Mouse (Mus musculus) frontal cortex, adult (tissue): ENCODE measurements around the gene Lin52.

Experiments
- ATAC-seq: cut with Nextera tagmentation; 2 replicates; pipeline ENCODE4 v1.9.2; 2017; ENCODE audit warnings: mild to moderate bottlenecking, moderate library complexity, mixed read lengths; ENCODE audit not compliant: low TSS enrichment

Lin52 gene

DNA sequence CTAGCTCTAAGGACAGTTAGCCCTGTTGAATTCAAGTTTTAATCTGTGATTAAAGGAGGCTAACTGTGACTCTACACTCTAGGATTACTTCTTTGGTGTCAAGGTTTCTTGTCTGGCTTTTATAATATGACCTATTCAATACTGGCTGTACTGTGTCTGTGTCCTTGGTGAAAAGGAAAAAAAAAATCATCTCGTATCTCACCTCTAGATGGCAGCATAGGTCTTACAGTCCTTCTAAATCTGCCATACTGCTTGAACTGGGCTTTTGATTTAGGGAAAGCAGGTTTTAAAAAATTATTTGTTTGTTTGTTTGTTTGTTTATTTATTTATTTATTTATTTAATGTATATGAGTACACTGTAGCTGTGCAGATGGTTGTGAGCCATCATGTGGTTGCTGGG is 17.5 kb downstream of the Lin52 start:
- 0 out of 2 replicates have a peak, but pooled peaks have one; percentile 55 for ATAC-seq

DNA sequence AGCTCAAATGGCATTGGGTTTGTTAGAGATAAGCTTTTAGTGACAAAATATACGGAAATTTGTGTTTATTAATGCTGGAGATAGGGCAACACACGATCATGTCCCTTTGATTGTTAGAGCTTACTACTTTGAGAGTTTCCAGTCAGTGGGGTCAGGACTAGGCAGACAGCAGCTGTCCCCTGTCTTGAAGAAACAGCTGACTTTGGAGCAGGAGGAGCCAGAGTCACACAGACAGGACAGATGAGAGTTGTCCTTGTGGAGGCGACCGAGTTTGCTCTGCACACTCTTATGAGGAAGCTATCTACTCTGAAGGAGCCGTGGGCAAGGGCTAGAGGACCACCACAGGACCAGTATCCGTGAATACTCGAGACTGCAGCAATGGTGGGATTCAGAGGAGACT is 27.7 kb downstream of the Lin52 start:
- no peak for ATAC-seq

DNA sequence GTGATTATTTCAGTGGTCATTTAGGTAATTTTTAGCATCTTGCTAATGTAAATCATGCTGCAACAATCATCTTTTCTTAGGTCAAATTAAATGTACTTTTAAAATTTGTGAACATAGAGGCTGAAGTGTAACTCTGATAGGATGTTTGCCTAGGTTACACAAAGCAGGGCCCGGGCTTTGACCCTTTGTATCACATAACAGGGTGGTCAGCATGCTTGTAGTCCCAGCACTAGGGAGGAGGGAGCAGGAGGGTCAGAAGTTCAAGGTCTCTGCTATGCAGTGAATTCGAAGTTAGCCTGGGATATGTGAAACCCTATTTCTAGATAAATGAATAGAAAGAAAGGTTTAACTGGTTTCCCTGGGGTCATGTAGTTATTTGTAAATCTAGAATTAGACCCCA is 30.0 kb downstream of the Lin52 start:
- ATAC-seq, result no peak

DNA sequence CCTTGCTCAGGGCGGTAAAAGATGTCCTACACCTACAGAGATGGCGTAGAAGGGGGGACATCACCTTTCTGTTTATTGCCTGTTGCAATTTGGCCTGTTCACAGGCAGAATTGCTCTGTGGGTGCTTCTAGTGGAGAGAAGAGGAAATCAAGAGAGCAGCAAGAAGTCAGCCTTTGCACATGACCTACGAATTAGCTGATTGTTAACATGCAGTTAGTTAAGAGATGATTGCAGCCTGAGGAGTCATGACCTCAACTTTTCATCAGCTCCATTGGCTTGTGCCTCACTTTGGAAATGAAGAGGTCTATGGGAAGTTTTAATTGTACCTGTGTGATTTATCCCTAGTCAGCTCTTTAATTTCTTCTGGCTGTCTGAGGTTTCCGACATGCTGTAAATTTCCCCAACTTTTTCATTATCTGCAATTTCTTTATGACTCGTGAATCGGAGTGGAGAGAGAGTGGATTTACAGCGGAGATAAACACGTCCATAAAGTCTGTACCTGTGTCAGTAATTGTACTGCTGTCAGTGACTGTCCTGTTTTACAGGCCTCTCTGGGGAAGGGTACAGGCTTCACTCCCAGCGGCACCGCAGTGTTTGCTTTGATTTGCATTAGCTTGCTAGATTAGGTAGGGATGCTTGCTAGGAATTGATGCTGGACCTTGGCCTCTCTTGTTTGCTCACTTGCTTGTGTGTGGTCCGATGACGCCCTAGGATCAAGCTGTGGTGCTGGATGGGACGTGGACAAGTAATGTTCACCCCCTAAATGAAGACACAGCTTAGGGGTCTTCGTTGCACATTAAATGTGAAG is 31.8 kb downstream of the Lin52 start:
- no peak for ATAC-seq

DNA sequence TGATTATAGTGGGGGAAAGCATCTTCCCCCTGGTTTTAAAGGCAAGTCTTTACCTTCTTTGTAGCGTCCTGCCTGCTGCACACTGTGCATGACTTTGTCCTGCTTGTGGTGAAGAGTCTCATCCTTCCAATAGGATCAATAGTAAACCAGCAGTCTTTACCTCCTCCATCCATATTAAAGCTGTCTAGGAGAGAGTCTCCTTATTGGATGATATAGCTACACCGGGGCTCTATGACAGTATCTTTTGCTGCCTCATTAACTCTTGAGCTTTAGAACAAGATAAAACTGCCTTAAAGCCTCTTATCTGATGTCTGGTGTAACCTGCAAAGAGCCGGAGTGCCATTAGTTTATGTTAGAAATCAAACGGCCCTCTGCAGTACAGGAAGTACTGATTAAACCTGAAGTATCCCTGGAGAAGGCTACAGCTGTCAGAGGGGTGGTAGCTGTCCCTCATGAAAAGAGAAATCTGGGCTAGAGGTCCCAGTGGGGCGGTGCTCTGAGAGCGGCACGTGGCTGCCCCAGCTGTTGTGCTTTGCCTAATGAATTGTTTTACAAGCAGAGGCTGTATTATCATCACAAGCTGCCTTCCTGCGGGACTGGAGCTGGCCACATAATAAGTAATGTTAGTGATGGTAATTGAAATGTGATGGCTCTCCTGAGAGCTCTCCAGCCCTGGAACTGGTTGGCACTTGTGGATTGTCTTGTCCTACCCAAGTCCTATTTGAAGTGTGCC is 36.3 kb downstream of the Lin52 start:
- no peak for ATAC-seq

DNA sequence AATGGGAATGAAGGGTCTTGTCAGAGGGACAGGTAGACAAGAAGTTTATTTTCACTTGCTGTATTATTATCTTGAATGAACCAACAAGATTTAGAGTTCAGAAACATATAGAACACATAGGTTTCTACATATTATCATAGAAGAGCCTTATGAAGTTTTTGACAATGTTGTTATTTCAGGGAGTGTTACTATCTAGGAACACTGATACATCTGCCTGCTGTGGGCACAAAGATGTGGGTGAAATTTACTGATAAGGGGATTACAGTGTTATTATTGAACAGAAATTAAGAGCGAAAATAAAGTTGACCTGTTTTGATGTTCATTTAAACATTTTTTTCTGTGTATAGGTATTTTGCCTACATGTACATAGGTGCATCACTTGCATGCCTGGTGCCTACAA is 45.6 kb downstream of the Lin52 start:
- ATAC-seq, result no peak

DNA sequence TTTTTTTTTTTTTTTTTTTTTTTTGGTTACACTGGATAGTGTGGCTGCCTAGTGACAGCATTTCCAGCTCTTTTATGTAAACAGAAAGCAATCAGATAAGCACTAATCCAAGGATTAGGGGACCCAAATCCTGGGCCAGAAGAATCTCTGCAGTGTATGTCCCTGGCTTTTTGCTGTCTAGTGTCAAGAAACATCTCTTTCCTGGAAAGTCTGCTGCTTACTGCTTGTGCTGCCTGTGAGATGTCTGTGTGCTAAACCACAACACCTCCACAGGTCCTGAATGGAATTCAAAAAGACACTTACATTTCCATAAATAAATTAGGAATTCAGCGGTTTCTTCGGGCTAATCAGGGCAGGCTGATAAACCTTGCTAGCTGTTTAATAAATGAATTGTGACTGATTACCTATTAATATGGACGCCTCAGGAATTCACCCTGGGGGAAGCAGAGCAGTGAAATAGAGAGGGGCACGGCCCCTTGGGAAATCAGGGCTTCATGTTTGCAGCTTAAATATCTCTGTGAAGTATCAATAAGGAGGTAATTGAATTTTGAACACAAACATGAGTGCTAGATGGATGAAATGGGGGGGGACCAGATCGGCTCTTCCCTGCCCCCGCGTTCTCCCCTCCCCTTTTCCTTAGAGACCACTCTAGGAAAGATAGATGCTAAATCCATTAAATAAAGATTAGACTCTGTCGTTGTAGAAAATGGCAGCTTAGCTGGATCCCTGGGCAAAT is 49.5 kb downstream of the Lin52 start:
- no peak for ATAC-seq

DNA sequence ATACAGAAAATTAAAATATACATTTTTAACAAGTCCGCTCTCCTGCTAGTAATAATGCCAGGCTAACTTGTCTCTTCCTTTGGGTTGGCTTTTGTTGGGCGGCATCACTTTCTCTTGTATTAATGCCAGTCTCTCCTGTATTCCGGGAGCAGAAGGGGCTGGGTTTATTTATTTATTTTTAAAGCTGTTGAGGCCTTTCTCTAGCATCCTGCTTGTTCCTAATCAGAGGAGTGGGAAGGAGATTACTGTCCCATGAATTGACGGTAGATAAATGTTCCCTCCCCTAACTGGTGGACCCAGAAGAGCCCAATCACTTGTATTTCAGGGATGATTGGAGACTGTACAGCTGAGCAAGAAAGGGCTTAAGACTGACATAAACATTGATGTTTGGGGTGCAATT is 50.1 kb downstream of the Lin52 start:
- ATAC-seq, result no peak

DNA sequence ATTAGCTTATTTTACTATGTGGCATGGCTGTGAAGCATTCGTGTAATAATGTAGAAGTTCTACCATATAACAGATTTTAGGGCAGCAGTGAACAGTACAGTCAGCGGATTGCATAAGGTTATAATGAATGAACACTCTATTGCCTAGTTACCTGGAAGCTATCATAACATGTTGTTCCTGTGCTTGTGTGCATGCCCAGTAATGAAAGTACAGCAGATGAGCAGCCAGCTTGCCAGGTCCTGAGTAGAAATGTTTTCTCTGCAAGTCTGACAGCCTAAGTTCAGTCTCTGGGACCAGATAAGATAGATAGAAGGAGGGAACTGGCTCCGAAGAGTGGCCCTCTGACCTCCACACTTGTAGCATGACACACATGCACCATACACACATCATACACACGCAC is 55.6 kb downstream of the Lin52 start:
- no peak for ATAC-seq

DNA sequence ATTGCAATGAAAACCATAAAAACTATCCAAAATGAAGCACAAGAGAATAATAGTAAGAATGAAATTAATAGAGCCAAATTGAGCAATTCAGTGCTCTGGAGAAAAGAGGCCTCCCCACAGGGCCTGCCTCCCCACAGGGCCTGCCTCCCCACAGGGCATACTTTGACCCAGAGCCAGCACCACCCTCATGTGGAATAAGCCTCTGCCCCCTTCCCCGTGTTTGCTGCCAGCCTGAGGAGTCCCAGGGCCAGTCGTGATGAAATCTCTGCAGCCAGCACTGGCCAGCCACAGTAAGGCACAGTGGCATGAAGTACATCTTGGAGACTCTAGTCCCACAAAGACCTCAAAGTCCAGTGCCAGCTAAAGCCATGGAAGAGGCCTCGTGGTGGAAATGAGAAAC is 60.8 kb downstream of the Lin52 start:
- no peak for ATAC-seq

DNA sequence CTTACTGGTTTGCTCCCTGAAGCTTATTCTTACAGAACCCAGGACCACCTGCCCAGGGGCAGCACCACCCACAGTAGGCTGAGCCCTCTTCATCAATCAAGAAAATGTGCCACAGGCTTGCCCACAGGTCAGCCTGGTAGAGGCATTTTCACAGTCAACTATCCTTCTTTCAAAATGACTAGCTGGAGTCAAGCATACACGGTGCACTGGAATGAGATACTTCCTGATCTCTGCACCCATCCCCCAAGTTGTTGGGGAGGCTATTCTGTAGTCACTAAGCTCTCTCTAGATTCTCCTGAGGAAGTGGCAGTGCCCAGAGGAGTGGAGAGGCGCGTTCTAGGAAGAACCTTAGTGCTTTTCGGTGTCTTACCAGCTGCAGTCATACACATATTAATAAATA is 64.3 kb downstream of the Lin52 start:
- ATAC-seq, result no peak

DNA sequence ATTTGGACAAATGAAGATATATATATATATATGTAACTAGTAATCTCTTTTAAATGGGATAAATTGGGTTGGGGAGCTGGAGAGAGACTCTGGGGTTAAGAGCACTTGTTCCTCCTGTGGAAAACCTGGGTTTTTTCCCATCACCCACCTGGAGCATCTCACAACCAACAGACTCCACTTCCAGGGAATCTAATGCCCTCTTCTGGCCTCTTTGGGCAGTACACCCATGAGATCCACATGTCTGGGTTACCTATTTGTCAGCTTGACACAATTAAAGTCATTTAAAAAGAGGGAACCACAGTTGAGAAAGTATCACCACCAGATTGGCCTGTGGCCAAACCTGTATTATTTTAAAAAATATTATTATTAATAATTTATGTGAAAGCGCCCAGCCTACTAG is 65.4 kb downstream of the Lin52 start:
- no peak for ATAC-seq

DNA sequence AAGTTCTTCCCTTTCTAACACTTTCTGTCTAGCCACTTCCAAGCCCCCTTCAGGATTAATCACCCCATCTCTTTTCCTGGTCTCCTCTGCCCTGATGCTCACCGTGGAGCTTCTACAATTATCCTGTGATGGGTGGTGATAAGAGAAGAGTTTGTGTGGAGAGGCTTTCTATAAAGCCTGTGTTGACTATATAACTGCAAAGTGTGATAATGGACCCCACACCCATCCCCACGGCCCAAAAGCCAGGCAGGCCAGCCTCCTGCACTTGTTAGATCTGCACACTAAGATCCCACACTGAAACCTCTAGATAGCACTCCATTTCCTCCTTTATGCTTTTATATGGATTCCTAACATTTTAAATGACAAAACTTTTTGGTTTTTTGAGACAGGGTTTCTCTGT is 66.8 kb downstream of the Lin52 start:
- ATAC-seq, result no peak

DNA sequence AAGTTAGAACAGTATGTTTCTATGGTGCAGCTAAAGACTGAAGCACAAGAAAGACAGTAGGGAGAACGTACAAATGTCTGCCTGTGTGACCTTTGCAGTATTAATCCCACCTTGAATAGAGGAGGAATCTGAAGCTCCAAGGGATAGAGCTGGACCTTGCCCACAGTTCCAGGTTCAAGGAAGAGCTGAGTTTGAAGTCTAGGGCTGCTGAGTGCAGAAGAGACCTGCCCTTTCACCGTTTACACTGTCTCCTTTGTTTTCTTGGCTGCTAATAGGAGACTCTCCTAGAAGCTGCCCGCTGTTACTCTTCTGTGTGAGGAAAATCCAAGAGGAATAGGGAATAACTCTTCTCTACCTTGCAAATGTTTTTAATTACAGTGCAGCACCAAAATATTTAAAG is 72.5 kb downstream of the Lin52 start:
- no peak for ATAC-seq

DNA sequence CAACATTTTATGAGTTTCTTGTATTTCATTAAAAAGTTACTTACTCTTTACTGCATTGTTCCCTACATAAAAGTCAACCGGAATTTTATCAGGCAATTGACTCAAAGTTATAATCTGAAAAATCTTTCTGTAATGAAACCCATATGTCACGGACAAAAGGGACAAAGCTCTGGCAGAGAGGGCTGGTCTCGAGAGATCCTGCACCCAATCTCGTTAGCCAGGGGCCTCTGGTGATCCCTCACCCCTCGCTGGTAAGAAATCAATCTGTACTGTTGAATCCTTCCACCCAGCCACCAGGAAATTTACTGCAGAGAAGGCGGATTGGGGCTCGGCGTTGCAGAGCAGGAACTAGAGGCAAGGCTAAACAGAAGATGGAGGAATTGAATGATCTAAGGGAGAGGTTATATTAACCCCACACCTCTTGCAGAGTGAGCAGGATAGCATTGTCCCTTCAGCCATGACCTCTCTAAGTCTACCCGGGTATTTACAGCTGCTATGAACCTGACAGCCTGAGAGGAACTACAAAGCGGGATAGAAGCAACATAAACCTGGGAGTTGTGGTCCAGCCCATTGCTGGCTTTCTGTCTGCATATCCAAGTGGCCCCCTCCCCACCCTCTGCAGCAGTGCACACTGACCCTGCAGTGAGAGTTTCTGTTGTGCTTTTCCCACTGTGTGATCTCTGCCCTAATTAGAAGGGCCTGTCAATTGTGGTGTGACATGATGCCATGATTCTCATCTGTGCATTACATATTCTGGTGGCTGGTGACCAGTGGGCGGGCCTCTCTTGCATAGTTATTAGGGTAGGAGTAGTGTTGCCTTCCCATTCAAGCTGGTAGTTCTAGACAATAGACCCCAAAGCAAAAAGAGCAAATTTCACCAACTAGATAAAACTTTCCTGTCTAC is 73.2 kb downstream of the Lin52 start:
- no peak for ATAC-seq

DNA sequence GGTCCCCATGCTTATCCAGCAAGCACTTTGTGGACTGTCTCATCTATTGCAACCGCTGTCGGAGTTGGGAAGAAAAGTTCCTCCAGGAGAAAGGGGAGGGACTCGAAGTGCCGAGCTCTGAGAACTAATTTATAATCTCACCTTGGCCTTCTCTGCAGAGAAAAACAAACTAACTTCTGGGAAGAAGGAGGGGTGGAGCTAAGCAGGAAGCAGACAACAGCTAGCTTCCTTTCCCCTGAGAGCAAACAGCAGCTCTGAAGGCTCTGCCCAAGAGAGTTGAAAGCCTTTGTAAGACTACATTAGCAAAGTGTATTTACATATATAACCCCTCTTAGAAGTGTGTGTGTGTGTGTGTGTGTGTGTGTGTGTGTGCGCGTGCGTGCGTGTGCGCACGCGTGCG is 74.2 kb downstream of the Lin52 start:
- ATAC-seq, result no peak

DNA sequence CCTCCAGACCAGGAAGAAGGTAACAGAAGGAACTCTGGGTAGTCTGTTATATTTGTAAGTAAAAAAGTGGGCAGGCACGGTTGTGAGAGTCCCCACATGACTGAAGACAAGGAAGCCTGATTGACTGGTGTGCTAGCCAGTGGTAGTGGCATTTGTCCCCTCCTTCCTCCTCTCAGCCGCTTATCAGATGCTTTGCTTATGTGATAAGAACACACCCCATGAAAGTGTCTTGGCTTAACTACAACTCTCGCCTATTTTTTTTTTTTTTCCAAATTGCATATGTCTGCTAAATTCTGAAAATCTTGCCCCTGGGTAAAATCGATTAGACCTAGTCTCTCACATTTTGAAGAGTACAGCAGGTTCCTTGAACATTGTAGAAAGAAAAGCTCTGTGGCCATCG is 79.2 kb downstream of the Lin52 start:
- ATAC-seq, result no peak

DNA sequence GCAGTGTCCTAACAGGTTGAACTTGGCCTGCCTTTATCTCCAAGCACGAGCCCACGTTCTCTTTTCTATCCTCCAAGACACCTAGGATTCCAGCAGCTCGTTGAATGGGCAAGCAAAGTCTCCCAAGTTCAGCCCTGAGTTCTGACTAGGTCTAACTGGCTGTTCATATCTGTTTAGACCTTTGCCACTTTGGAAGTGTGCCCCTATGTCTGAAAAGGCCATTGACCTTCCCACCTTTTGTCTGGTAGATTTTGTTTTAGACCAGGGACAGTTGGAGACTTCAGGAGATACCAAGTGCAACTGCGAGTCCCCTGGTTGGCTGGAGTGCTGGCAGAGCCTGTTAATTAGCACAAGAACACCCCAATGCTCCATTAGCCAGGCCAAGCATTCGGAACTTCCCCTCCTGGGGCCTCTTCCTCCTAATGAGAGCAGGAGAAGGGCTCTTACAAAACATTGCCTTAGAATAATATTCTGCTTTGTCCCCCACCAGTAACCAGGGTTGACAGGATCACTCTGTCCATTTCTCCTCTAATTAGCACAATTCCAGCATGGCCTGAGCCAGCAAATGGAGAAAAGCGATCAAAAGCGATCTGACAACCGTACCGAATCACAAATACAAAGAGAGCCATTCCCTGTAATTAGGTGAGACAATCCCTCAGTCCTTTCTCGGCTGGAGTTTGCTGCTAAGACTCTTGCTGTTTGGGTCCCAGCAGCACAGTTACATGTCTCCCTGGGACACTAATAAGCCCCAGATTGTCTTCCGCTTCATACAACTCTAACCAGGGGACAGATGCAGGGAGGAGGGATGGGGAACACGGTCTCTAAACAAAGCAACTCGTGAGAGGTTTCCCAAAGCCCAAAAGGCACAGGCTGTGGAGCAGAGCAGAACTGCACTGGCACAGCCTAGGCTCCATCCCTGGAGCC is 80.9 kb downstream of the Lin52 start:
- ATAC-seq, result peak; percentile 59

DNA sequence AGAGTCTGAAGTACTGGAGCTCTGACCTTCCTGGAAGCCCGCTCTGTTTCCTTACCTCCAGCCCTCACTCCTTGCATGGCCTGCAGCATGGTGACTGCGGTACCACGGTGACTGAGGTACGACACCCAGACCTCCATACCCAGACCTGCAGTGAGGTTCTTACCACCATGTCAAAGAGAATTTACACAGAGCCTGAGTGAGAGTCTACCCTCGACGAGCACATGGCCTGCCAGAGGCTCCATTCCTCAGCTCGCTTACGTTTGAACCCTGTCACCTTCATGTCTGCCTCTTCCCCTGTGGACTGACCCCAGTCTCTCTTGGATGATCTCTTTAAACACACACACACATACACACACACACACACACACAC is 81.6 kb downstream of the Lin52 start:
- no peak for ATAC-seq

DNA sequence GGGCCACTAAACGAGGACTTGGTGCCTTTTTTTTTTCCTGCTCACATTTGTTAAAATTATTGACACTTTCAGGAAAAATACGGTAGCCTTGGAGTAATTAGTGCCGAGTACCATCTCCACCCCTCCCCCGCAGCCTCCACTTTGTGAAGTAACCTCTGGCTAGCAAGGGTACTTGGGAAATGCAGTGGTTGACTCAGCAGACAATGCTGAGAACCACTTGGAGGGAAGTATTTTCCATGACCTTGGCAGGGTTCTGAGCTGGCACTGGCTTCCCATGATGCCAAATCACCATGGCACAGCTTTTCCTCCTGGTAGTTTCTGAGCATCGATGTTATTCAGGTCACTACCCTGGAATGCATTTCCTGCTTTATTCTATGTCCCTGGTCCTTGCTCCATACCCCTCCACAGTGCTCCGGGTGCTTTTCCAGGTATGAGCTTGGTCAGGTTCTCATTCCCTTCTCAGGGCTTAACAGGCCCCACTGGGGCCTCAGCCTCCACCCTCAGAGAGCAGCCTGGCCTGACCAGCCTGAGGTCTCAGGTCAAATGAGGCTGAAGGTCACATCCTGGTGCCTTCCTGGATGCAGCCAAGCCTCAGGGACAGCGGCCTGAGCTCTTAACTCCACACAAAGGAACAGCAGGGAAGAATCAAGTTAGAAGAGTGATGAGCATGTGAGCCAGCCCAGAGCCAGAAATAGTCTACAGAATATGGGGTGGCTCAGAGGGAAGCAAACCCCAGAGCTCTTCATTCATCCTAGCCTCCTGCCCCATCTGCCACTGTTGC is 82.7 kb downstream of the Lin52 start:
- no peak for ATAC-seq
